Mouse (Mus musculus): ENCODE data around the gene Gm10406.
"Not testable (repeated sequence)": the region's sequence is repeated elsewhere in the genome, so short reads cannot be mapped to it uniquely, and the experiment has no call there.

GRCm38 (mm10) chr14:7044870-7045269, 17.6 kb upstream of the Gm10406 start, which contains the start of gene Gm3685:
- not testable (repeated sequence) for TF ChIP-seq ZC3H11A (IDR thresholded peaks at IDR 0.05; ENCODE audit: borderline replicate concordance, low read depth, low read length); MAFK (IDR thresholded peaks at IDR 0.05; ENCODE audit: insufficient read depth, low read depth, low read length); HCFC1 (IDR thresholded peaks at IDR 0.05; ENCODE audit: borderline replicate concordance, insufficient read depth, low read length); CHD2 (IDR thresholded peaks at IDR 0.05; ENCODE audit: low read depth, low read length); ZNF384 (IDR thresholded peaks at IDR 0.05; ENCODE audit: low read depth, low read length)

Data from ES-E14 (cell line).